Mouse (Mus musculus) stomach, embryonic 14.5 days (tissue): ENCODE data around the gene Crip3. TPM values are rescaled to one million over a fixed set of nuclear protein-coding genes. Genes with fewer than 3 reads are reported as not detected.
A peak's percentile ranks its signal among the peaks of the same experiment; 100 is the strongest.

Experiments
- ATAC-seq: fragments of 200-750 bp; cut with Nextera tagmentation; 2 replicates; pipeline ENCODE4 v1.8.0; 2017; ENCODE audit warnings: low read depth, moderate TSS enrichment; ENCODE audit not compliant: insufficient number of reproducible peaks, insufficient read depth, low FRiP score
- H3K27ac ChIP-seq: fragments of 300-500 bp; sonication (generic); 2 replicates; pipeline ENCODE4 v1.5.1; 2014; ENCODE audit warnings: mild to moderate bottlenecking, low read length, moderate library complexity, mixed read lengths
- H3K27me3 ChIP-seq: fragments of 300-500 bp; sonication (generic); 2 replicates; pipeline ENCODE4 v1.6.1; 2014; ENCODE audit warnings: low read length, control low read depth, mixed read lengths; ENCODE audit not compliant: control insufficient read depth, insufficient read depth
- H3K36me3 ChIP-seq: fragments of 300-500 bp; sonication (generic); 2 replicates; pipeline ENCODE4 v1.6.1; 2014; ENCODE audit warnings: mild to moderate bottlenecking, control low read depth, low read length, moderate library complexity, mixed read lengths; ENCODE audit not compliant: control insufficient read depth, insufficient read depth
- H3K4me1 ChIP-seq: fragments of 300-500 bp; sonication (generic); 2 replicates; pipeline ENCODE4 v1.6.1; 2014; ENCODE audit warnings: low read length, control low read depth, mixed read lengths; ENCODE audit not compliant: control insufficient read depth, insufficient read depth
- H3K4me2 ChIP-seq: fragments of 300-500 bp; sonication (generic); replicated peaks from 2 replicates; pipeline ENCODE4 v1.6.1; 2014; ENCODE audit warnings: low read depth, low read length, control low read depth
- H3K4me3 ChIP-seq: fragments of 300-500 bp; sonication (generic); 2 replicates; pipeline ENCODE4 v1.5.1; 2014; ENCODE audit warnings: low read depth, low read length, control low read depth
- H3K9ac ChIP-seq: fragments of 300-500 bp; sonication (generic); replicated peaks from 2 replicates; pipeline ENCODE4 v1.6.1; 2014; ENCODE audit warnings: low read depth, mild to moderate bottlenecking, control low read depth, low read length, moderate library complexity, mixed read lengths
- H3K9me3 ChIP-seq: fragments of 300-500 bp; sonication (generic); 2 replicates; pipeline ENCODE4 v1.6.1; 2016; ENCODE audit warnings: low read depth, low read length, control low read depth; ENCODE audit not compliant: control insufficient read depth
- WGBS: fragments of 180-500 bp; shearing (Covaris S2); extraction: QIAGEN DNeasy Blood & Tissue Kit; methylation state at CpG from one replicate; pipeline ENCODE4 v1.1.7; 2014; 5-methylcytosine and 5-hydroxymethylcytosine counted together
- polyA plus RNA-seq: library from polyadenylated mRNA; unstranded; fragments of >200 nt; fragmentation: Nextera tagmentation; extraction: Ambion mirVana; gene quantifications from 2 replicates; pipeline ENCODE4 v1.2.1, GENCODE M21; 2014

Gene Crip3
- polyA plus RNA-seq, 1 experiment from 2014 or later = 1.3 TPM

DNA sequence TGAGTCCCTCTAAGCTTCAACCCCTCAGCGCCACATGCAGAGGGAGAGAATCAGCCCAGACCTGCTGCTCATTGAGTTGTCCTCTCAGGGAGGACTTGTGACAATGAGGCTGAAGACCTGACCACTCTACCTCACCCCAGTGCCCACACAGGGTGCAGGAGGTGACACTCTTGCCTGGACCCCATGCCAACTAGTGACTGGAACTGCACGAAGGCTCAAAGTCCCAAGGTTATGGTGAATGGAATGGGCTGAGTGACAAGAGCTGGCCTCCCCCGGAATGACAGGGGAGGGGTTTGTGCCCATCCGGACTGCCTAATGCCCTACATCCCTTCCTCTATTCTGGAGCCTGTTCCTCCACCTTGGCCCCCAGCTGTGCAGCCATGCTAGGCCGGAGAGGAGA, 24.0 kb downstream of the Crip3 start:
- Histone ChIP-seq H3K4me3 (no peak overlapping the region), H3K9ac (no peak overlapping the region), H3K4me2 (no peak overlapping the region), H3K36me3 (no peaks in the 10 kb centered on the region), H3K27ac (no peak overlapping the region), H3K9me3 (no peaks in the 10 kb centered on the region), H3K4me1 (peaks cover 21% of the 10 kb centered on the region), H3K27me3 (peaks cover 12% of the 10 kb centered on the region; the same call in 1 of the 2 replicates)
- no peak for ATAC-seq
- WGBS = 47% methylated on average over 5 of the region's 5 CpGs

DNA sequence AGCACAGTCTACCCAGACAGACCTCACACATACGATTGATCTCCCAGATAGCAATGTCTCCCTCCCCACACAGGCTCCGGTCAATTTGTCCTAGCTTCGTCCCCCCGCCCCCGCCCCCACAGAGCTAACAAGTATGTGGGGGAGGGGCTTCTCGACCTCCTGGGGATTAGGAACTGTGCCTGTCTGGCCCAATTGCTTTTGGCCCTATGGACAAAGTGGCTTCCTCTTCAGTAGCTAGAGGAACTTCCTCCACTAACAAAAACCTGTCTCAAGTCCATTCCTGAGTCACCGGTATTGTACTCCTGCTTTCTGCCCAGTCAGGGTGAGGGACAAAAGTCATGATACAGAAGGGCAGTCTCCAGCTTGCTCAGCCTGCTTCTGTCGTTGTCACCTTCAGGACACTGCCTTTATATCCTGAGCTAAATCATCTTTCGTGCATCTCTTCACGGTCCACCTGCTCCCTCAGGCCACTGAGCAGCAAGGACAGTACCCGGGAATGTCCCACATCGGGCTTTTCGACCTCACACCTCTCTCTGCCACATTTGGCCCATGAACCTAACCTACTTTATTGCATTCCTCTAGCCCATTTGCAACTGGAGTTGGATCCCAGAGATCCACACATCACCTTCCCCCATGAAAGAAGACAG, 24.7 kb downstream of the Crip3 start:
- H3K27ac ChIP-seq = no peak overlapping the region
- H3K36me3 ChIP-seq = no peaks in the 10 kb centered on the region
- H3K27me3 ChIP-seq = peaks cover 16% of the 10 kb centered on the region; the same call in 1 of the 2 replicates
- H3K4me3 ChIP-seq = no peak overlapping the region
- H3K9me3 ChIP-seq = no peaks in the 10 kb centered on the region
- H3K4me2 ChIP-seq = peak overlapping the region; percentile 71; the same call in 1 of the 2 replicates
- no peak for ATAC-seq
- no peak overlapping the region for H3K9ac ChIP-seq
- 9% methylated on average over 13 of the region's 13 CpGs for WGBS
- H3K4me1 ChIP-seq = peaks cover 21% of the 10 kb centered on the region

DNA sequence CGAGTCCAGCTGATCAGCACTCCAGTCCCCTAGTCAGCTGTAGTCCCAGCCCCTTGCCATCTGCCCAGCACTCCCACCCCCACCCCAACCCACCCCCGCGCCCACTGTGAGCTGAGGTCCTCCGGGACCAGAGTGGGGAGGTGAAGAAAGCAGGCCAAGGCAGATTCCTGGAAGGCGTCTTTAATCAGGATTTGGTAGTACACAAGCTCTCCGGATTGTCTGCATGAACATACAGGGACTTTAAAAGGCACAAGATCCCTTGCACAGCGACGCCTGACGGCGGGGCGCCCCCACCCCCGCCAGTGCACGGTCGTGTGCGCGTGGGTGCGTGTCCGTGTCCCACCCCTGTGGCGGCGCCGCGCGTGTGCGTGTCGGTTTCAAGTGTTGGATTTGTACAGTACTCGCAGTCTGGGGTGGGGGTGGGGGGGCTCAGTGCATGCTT, 25.3 kb downstream of the Crip3 start:
- Histone ChIP-seq H3K36me3 (no peaks in the 10 kb centered on the region), H3K4me2 (peak overlapping the region; percentile 71), H3K27ac (no peak overlapping the region), H3K4me3 (peak overlapping the region; percentile 33), H3K27me3 (peaks cover 16% of the 10 kb centered on the region; the same call in 1 of the 2 replicates), H3K9ac (no peak overlapping the region), H3K4me1 (peaks cover 21% of the 10 kb centered on the region), H3K9me3 (no peaks in the 10 kb centered on the region)
- WGBS = 1% methylated on average over 26 of the region's 26 CpGs
- no peak for ATAC-seq

DNA sequence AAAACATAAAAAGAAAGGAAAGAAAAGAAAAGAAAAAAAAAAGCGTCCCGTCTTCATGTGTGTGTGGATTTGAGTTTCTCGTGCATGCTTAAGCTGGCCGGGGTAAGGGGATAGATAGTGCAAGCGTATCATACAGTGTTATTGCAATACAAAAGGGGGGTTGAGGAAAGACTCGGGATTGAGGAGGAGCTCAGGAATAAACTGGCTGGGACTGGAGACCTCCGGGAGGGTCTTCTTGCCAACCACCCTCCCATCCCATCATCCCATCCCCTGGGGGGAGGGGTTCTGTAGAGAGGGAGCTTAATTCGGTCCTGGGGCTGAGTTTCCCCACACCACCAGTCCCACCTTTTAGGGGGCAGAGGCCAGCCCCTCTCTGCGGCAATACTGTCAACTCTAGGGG, 25.8 kb downstream of the Crip3 start:
- no peak overlapping the region for H3K9ac ChIP-seq
- no peak overlapping the region for H3K27ac ChIP-seq
- peak overlapping the region; percentile 33 for H3K4me3 ChIP-seq
- WGBS = 3% methylated on average over 9 of the region's 9 CpGs
- no peak for ATAC-seq
- H3K4me2 ChIP-seq = peak overlapping the region; percentile 71
- peaks cover 21% of the 10 kb centered on the region for H3K4me1 ChIP-seq
- H3K27me3 ChIP-seq = peaks cover 16% of the 10 kb centered on the region
- H3K9me3 ChIP-seq = no peaks in the 10 kb centered on the region
- no peaks in the 10 kb centered on the region for H3K36me3 ChIP-seq

DNA sequence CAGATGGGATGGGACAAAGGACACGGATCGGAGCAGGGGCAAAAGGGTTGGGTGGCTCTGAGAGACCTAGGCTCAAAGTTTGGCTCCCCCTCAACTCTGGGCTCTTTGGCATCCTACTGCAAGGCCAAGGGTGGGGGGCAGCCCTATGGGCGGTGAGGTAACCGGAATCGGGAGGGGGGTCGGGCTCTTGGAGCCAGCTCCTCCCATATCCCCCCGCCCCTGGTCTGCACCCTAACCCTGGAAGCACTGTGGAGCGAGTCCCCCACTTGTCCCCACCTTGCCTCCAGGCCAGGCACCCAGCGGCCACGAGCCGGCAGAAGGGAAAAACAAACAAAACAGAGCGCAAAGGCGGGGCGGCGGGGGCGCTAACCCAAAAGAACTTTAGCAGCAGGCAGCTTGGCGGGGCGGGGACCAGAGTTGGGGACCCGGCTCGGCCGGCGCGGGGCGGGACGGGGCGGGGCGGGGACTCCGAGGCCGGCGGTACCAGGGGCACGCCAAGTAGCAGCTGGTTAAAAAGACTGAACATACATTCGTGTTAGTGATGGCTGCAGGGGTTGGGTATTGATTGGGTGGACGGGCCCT, 26.5 kb downstream of the Crip3 start:
- H3K4me3 ChIP-seq = peak overlapping the region; percentile 33
- no peaks in the 10 kb centered on the region for H3K36me3 ChIP-seq
- peaks cover 21% of the 10 kb centered on the region for H3K4me1 ChIP-seq
- H3K27ac ChIP-seq = no peak overlapping the region
- no peak overlapping the region for H3K9ac ChIP-seq
- H3K27me3 ChIP-seq = peaks cover 23% of the 10 kb centered on the region
- H3K9me3 ChIP-seq = no peaks in the 10 kb centered on the region
- peak; percentile 68 for ATAC-seq
- H3K4me2 ChIP-seq = peak overlapping the region; percentile 71
- 2% methylated on average over 33 of the region's 33 CpGs for WGBS

DNA sequence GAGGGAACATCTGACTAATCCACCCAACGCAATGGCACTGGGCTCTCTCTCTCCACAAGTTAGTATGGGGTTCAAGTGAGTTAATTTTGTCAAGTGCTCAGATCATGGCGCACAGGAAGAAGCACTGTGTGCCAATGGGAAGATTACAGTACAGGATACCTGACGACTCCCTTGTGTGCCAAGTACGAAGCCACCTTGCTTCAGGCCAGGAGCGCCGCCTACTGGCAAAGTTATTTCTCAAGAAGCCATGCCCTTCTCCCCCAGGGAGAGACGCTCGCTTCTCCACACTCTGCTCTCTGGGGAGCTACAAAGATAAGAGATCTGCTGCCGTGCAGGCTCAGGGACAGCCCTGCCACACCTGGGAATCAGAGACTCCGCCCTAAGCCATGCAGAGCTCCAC, 29.1 kb downstream of the Crip3 start:
- 0 out of 2 replicates have a peak, but pooled peaks have one; percentile 29 for ATAC-seq
- no peak overlapping the region for H3K27ac ChIP-seq
- no peaks in the 10 kb centered on the region for H3K36me3 ChIP-seq
- 11% methylated on average over 10 of the region's 10 CpGs for WGBS
- H3K4me2 ChIP-seq = no peak overlapping the region
- no peaks in the 10 kb centered on the region for H3K9me3 ChIP-seq
- H3K4me3 ChIP-seq = no peak overlapping the region
- H3K4me1 ChIP-seq = peaks cover 28% of the 10 kb centered on the region
- peaks cover 30% of the 10 kb centered on the region for H3K27me3 ChIP-seq
- H3K9ac ChIP-seq = no peak overlapping the region

DNA sequence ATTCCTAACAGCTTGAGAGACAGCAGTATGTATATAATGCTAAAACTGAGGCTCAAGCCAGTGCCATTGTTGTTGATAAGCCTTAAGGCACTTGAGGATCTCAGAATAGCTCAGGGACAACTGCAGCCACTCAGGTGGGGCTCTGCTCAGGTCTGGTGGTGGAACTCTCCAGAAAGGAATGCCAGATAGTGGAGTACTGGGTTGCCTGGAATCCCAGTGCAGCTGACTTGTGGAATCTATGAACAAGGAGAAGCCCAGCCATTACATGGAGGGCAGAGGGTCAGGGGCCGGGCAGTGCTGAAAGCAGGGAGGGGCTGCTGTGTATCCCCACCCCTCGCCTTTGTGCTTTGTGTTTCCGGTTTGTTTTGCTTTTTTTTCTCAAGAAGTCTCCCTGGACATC, 29.7 kb downstream of the Crip3 start:
- H3K4me1 ChIP-seq = peaks cover 28% of the 10 kb centered on the region
- no peak overlapping the region for H3K4me2 ChIP-seq
- no peak overlapping the region for H3K4me3 ChIP-seq
- WGBS = 37% methylated on average over 3 of the region's 3 CpGs
- ATAC-seq = no peak
- no peaks in the 10 kb centered on the region for H3K9me3 ChIP-seq
- H3K27me3 ChIP-seq = peaks cover 30% of the 10 kb centered on the region
- no peak overlapping the region for H3K9ac ChIP-seq
- no peak overlapping the region for H3K27ac ChIP-seq
- no peaks in the 10 kb centered on the region for H3K36me3 ChIP-seq

DNA sequence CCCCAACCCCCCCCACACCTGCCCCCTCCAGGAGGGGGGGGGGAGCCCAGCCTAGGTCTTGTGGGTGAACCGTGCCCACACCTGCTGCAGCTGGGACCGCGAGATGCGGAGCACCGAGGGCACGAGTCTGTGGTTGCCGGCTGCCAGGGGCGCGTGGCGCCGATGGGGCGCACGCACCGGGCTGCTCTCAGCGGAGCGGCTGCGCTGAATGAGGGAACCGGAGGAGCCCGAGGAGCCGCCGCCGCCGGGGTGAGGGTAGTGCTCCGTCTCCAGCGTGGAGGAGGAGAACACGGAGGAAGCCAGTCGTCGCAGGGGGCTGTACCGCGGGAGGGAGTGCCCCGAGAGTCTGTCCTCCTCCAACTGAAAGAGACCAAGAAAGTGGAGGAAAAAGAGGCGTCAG, 31.9 kb downstream of the Crip3 start:
- Histone ChIP-seq H3K4me2 (peak overlapping the region; percentile 57), H3K9me3 (no peaks in the 10 kb centered on the region), H3K4me1 (peaks cover 9% of the 10 kb centered on the region), H3K4me3 (peak overlapping the region; percentile 30), H3K9ac (0 out of 2 replicates have a peak overlapping the region, but pooled peaks have one; percentile 18), H3K27ac (no peak overlapping the region), H3K27me3 (peaks cover 26% of the 10 kb centered on the region), H3K36me3 (no peaks in the 10 kb centered on the region)
- under 1% methylated on average over 32 of the region's 32 CpGs for WGBS
- no peak for ATAC-seq
